Mouse (Mus musculus): ENCODE results near the gene Sparc.

Sparc gene

GRCm38 (mm10) chr11:55367783-55368182 is 55.2 kb downstream of the Sparc start:
- DNase-seq (ENCODE audit: low spot score in 2 of 2) = no peak

- no peak for DNase-seq (ENCODE audit: low spot score in 2 of 2)
These were observed 57.1 kb downstream of the Sparc start for GRCm38 (mm10) chr11:55365840-55366239.

GRCm38 (mm10) chr11:55365242-55365641 is 57.7 kb downstream of the Sparc start:
- no peak for DNase-seq (ENCODE audit: low spot score in 2 of 2)

DNA sequence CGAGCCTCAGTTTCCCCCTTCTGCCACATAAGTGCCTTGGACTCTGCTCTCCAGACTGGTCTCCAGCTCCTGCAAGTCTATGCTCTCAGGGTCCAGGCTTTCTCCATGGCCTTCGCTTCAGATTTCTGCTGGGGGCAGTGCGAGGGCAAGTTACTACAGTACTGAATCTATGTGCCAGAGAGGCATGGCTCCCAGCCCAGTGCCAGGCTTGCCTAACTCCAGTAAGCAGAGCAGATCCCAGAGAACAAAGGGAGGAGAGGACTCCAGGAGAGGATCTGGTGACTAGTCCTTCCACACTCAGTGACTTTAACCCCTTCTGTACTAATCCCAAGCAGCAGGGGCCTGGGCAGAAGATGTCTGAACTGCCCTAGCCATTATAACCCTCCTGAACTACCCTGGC is 58.3 kb downstream of the Sparc start:
- DNase-seq (ENCODE audit: low spot score in 2 of 2) = no peak

DNA sequence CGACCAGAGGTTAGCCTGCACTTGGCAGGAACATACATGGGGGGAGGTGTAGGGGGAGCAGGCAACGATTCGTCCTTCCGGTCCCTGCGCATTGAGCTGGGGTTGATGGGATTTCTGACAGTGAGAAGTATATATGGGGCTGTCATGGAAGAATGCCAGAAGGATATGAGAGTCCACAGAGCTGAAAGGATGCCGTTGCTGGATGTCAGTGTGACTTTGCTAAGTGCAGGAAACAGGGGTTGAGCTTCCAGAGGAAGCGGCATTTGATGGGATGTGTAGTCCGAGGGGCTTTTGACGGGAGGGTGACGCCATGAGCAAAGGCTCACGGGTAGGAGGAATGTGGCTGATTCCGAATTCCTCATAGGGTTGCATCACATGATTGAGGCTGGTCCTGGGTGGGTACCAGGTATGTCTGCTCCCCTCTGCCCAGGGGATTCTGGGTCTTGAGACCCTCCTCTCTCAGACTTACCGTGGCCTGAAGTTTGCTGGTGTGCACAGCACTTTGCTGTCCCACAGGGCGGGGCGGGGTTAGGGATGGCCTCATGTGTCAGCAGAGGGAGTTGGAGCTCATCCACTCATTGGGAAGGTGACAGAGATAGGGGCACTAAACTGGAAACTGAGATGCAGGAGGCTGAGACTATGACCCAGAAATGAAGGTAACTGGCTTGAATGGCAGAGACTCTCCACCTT is 64.7 kb downstream of the Sparc start:
- no peak for DNase-seq (ENCODE audit: low spot score in 2 of 2)

DNA sequence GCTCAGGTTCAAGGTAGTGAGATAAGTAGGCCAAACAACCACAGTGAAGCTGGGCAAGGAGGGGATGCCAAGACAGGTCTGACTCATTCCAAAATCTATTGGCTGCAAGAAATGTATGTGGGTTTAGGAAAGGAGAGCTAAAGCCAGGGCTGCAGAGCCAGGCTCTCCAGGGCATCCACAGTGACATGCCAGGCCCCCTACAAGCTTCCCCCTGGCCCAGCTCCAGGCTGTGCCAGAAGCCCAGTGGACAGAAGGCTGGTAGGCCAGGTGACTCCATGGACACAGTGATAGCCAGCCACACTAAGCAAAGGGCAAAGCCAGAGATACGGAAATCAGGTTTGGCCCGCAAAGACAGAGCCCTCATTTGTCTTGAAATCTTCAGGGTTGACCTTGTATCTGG is 66.1 kb downstream of the Sparc start:
- DNase-seq (ENCODE audit: low spot score in 2 of 2) = no peak

All from frontal cortex, postnatal 25 days (tissue).